Mouse (Mus musculus) olfactory bulb, adult 2 months (tissue): ENCODE results near the gene Col15a1.

Experiments used
- CTCF ChIP-seq: fragments of 200-500 bp; IDR thresholded peaks from 2 replicates; pipeline ENCODE4 v1.5.1; 2012; ENCODE audit warnings: low read depth, mild to moderate bottlenecking, low read length, moderate library complexity; ENCODE audit not compliant: insufficient read depth
- POLR2A ChIP-seq: fragments of 200-500 bp; IDR thresholded peaks from 2 replicates; pipeline ENCODE4 v1.6.1; 2012; ENCODE audit warnings: mild to moderate bottlenecking, low read depth, low read length, moderate library complexity; ENCODE audit not compliant: insufficient read depth

- TF ChIP-seq CTCF (peak; percentile 38; the same call in 1 of the 2 replicates), POLR2A (no peak)
Observed at GRCm38 (mm10) chr4:47246811-47247210, 38.9 kb downstream of the Col15a1 start.
